Mouse (Mus musculus): ENCODE data around the gene Nckap5l.
"Not testable (repeated sequence)": the region's sequence is repeated elsewhere in the genome, so short reads cannot be mapped to it uniquely, and the experiment has no call there.

Nckap5l gene

GRCm38 (mm10) chr15:99469067-99469466 is 11.5 kb upstream of the Nckap5l start:
- peak; percentile 86 for DNase-seq

GRCm38 (mm10) chr15:99463194-99463593 is 5.6 kb upstream of the Nckap5l start:
- no peak for DNase-seq

- DNase-seq, result peak; percentile 76
Measured at GRCm38 (mm10) chr15:99456963-99457605, 464 bp downstream of the Nckap5l start.

GRCm38 (mm10) chr15:99456338-99456962 is 1.1 kb downstream of the Nckap5l start:
- DNase-seq, result peak; percentile 43

- no peak for DNase-seq
Measured at GRCm38 (mm10) chr15:99455415-99455814, 2.1 kb downstream of the Nckap5l start.

GRCm38 (mm10) chr15:99454585-99455279 is 2.8 kb downstream of the Nckap5l start:
- no peak for DNase-seq

GRCm38 (mm10) chr15:99453153-99453900 is 4.2 kb downstream of the Nckap5l start:
- DNase-seq, result no peak

- no peak for DNase-seq
Measured at GRCm38 (mm10) chr15:99449751-99450280, 7.7 kb downstream of the Nckap5l start.

- no peak for DNase-seq
Measured at GRCm38 (mm10) chr15:99449131-99449750, 8.3 kb downstream of the Nckap5l start.

- DNase-seq, result not testable (repeated sequence)
Measured at GRCm38 (mm10) chr15:99446136-99446535, 11.4 kb downstream of the Nckap5l start.

- DNase-seq, result no peak
Measured at GRCm38 (mm10) chr15:99445567-99445966, 12.0 kb downstream of the Nckap5l start.

GRCm38 (mm10) chr15:99442358-99442757 is 15.2 kb downstream of the Nckap5l start:
- no peak for DNase-seq

- DNase-seq, result no peak
Measured at GRCm38 (mm10) chr15:99440816-99441457, 16.6 kb downstream of the Nckap5l start.

- peak; percentile 40 for DNase-seq
Measured at GRCm38 (mm10) chr15:99440112-99440815, 17.3 kb downstream of the Nckap5l start.

- no peak for DNase-seq
Measured at GRCm38 (mm10) chr15:99438966-99439698, 18.4 kb downstream of the Nckap5l start.

GRCm38 (mm10) chr15:99433913-99434312 is 23.6 kb downstream of the Nckap5l start:
- DNase-seq, result no peak

- DNase-seq, result no peak
Measured at GRCm38 (mm10) chr15:99433081-99433718, 24.3 kb downstream of the Nckap5l start.

GRCm38 (mm10) chr15:99431967-99432366 is 25.6 kb downstream of the Nckap5l start:
- no peak for DNase-seq

- DNase-seq, result no peak
Measured at GRCm38 (mm10) chr15:99431504-99431903, 26.0 kb downstream of the Nckap5l start.

GRCm38 (mm10) chr15:99431063-99431462 is 26.5 kb downstream of the Nckap5l start:
- DNase-seq, result no peak
